Mouse (Mus musculus) spleen, adult 18-20 months (tissue): ENCODE measurements around the gene Olfr986.

Source experiments
- DNase-seq, 2 experiments: peaks; one replicate each; pipeline ENCODE4 v3.0.0; 2022; ENCODE audit warnings: mixed read lengths in 2 of 2

Olfr986 gene

GRCm38 (mm10) chr9:40234233-40235072 lies 53.7 kb downstream of the Olfr986 start:
- DNase-seq: no peak

- DNase-seq: no peak
These were observed 54.5 kb downstream of the Olfr986 start for GRCm38 (mm10) chr9:40235220-40235619.
